Mouse (Mus musculus) bone marrow macrophage, adult 2 months (primary cell): ENCODE results near the gene Copz2.

Source experiments
- CTCF ChIP-seq: IDR thresholded peaks from 2 replicates; pipeline ENCODE4 v1.5.1; 2012; ENCODE audit warnings: low read depth, mild to moderate bottlenecking, low read length, moderate library complexity
- POLR2A ChIP-seq: IDR thresholded peaks from 2 replicates; pipeline ENCODE4 v1.6.1; 2012; ENCODE audit warnings: mild to moderate bottlenecking, low read depth, low read length, borderline replicate concordance

GRCm38 (mm10) chr11:96875270-96875669 is 25.6 kb downstream of the Copz2 start:
- TF ChIP-seq CTCF (no peak), POLR2A (no peak)
